Mouse (Mus musculus): ENCODE measurements around the gene Fcor. TPM values are rescaled to one million over a fixed set of nuclear protein-coding genes. Genes with fewer than 3 reads are reported as not detected.

The Fcor gene
- polyA plus RNA-seq (2017; shearing (Covaris generic)), result not detected

GRCm38 (mm10) chr8:3671980-3672491 lies at the start of gene Fcor:
Gene Fcor, minus strand, starts transcription at chr8:3672362.

DNA sequence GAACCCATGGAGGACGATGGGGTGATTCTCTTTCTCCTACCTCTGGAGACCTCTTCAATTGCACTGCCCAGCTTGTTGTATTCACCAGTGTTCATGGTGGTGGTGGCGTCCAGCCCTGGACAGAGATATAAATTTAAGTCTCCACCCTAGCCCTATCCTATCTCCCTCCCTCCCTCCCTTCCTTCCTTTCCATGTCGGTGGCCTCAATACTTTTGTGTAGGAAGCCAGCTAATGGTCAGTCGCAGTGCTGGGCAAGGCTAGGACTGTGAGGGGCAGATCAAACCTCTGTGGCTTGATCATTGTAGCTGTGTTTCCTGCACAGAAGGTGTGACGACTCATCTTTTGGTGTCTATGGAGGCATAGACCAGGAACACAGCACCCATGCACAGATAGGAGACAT lies 48.4 kb upstream of the Fcor start, which contains the start of gene Clec4g:
Clec4g (minus strand) TSS at position 101 of the 400 bp plus-strand sequence.

GRCm38 (mm10) chr8:3694121-3694520 lies 22.0 kb upstream of the Fcor start, which contains the start of gene Fcer2a:
Gene Fcer2a, minus strand, starts transcription at chr8:3694175.

GRCm38 (mm10) chr8:3676131-3676992 lies 4.2 kb upstream of the Fcor start, which contains the start of gene Trappc5:
Gene Trappc5, plus strand, starts transcription at chr8:3676299.

DNA sequence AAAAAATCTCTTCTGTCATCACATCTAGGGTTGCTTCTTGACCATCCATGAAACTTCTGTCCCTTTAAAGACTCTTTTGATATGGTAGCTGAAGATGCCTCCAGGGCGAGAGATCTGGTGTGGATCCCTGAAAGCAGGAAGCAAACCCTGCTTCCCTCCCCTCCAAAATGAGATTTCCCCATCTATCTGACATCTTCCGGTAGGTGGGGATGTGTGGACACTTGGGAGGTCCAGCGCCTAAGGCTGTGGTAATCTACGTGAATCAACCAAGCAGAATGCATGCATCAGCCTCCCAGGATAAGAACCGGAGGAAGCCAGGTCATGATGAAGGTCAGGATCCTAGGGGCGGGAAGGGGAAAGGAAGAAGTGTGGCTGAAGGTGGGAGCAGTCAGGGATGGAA lies 6.7 kb downstream of the Fcor start, which contains the start of gene Mcemp1:
Mcemp1 (plus strand) TSS at position 248 of the 400 bp plus-strand sequence.

DNA sequence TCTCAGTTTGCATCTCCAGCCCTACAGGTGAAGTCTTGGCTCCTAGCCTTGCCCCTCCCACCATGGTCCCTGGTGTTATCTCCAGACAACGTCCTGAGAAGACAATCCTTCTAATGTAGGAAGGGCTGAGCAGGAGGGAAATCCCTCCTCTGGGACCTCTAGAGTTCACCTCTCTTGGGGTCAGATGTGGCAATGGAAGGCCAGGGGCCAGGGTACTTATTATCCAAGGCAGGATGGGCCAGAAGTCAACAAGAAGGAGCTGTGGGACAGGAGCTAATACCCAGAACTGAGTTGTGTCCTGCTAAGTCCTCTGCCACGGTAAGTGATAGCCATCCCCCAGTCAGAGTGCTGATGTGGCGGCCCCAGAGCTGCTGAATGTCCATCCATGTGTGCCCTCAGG lies 16.6 kb downstream of the Fcor start, which contains the start of gene Retn:
Retn (plus strand) TSS at position 245 of the 400 bp plus-strand sequence.

DNA sequence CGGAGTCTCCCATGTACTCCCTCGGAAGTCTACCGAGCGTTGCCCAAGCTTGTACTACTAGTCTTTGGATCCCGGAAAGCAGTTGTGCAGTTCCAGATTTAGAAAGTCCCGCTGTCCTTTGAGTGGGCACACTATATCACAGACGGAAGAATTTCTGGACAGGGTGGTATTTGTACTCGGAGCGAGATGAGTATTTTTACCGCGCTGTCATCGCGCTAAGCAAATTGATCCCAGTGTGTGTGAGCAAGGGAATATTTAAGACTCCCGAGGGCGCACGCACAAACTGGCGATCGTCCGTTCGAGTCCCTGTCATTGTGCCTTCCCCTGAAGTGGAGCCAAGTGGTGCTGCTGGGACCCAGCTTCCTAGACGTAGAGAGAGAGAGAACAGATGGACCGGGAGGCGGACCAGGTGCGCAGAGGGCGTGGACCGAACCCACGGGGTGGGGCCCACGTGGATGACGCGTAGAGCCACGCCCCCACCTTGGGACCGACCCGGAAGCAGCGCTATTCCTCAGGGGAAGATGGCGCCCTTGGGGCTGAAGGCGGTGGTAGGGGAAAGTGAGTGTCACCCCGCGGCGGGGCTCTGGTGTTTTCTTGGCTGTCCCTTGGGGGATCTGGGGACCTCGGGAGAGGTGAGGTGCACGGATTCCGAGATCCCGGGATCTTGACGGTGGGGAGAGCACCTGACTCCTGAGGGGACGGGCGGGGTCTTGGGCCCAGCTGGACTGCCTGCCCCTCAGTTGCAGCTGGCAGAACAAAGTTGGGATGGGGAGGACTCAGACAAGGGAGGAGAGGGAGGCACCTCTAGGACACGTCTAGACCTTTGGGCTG lies 41.3 kb downstream of the Fcor start, which contains the start of gene Stxbp2:
Stxbp2 (plus strand) TSS at position 309 of the 831 bp plus-strand sequence.

GRCm38 (mm10) chr8:3625445-3625844 lies 46.7 kb downstream of the Fcor start, which contains the start of gene Pcp2:
Gene Pcp2, minus strand, starts transcription at chr8:3625545.

DNA sequence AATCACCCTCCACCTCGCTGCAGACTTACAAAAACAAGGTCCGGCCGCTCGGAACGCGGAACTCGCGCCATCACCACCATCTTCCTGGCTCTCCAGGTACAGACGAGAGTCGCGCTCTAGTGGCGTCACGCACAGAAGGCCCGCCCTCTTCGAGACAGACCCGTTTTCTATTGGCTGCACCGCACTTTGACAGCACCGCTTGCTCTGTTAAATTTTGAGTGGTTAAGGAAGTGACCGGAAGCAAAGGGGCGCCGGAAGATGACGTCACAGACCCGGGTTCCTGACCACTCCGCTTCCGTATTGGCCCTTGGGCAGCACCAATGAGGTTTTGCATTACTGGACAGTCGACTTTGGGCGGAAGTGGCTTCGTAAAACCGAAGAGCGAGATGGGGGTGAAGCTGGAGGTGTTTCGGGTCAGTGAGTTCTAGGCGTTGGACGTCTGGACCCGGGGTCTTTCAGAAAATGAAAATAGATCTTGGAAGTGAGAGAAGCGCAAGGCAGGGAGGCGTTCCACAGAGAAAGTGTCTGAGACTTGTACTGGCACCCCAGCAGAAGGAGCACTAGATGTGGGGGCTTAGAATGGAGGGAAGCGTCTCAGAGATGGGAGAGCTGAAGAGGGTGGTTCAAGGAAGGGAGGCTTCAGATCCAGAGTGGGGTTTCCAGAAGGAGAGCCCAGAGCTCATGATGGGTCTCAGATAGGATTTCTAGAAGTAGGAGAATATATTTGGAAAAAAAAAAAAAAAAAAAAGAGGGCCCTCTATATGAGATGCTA lies 50.8 kb downstream of the Fcor start, which contains the start of the genes Xab2 and Pet100:
Xab2 (minus strand) TSS at position 118 of the 772 bp plus-strand sequence.
Pet100 (plus strand) TSS at position 350 of the 772 bp plus-strand sequence.

Other genes starting within 250 kb of the Fcor start
- 6.5 TPM for gene Pex11g, start 204.7 kb downstream of the Fcor start, polyA plus RNA-seq (2017; shearing (Covaris generic))
- gene Tex45, start 201.5 kb downstream of the Fcor start, polyA plus RNA-seq (2017; shearing (Covaris generic)), result not detected
- gene Zfp358, start 179.2 kb downstream of the Fcor start, polyA plus RNA-seq (2017; shearing (Covaris generic)), result 3.1 TPM
- 20.7 TPM for gene Mcoln1, start 171.9 kb downstream of the Fcor start, polyA plus RNA-seq (2017; shearing (Covaris generic))
- gene Pnpla6, start 157.0 kb downstream of the Fcor start, polyA plus RNA-seq (2017; shearing (Covaris generic)), result 55.6 TPM
- not detected for gene C330021F23Rik, start 104.4 kb downstream of the Fcor start, polyA plus RNA-seq (2017; shearing (Covaris generic))
- gene Camsap3, start 85.1 kb downstream of the Fcor start, polyA plus RNA-seq (2017; shearing (Covaris generic)), result 0.06 TPM
- gene Xab2, start 51.0 kb downstream of the Fcor start, polyA plus RNA-seq (2017; shearing (Covaris generic)), result 139 TPM
- 142 TPM for gene Pet100, start 50.8 kb downstream of the Fcor start, polyA plus RNA-seq (2017; shearing (Covaris generic))
- not detected for gene Pcp2, start 46.8 kb downstream of the Fcor start, polyA plus RNA-seq (2017; shearing (Covaris generic))
- gene Stxbp2, start 41.4 kb downstream of the Fcor start, polyA plus RNA-seq (2017; shearing (Covaris generic)), result 252 TPM
- not detected for gene Retn, start 16.6 kb downstream of the Fcor start, polyA plus RNA-seq (2017; shearing (Covaris generic))
- not detected for gene Mcemp1, start 6.6 kb downstream of the Fcor start, polyA plus RNA-seq (2017; shearing (Covaris generic))
- gene Trappc5, start 3.9 kb upstream of the Fcor start, polyA plus RNA-seq (2017; shearing (Covaris generic)), result 38.9 TPM
- gene Fcer2a, start 21.8 kb upstream of the Fcor start, polyA plus RNA-seq (2017; shearing (Covaris generic)), result 1.1 TPM
- gene Clec4g, start 48.3 kb upstream of the Fcor start, polyA plus RNA-seq (2017; shearing (Covaris generic)), result not detected
- gene Cd209a, start 76.6 kb upstream of the Fcor start, polyA plus RNA-seq (2017; shearing (Covaris generic)), result 0.43 TPM
- gene Cd209e, start 181.9 kb upstream of the Fcor start, polyA plus RNA-seq (2017; shearing (Covaris generic)), result not detected
- not detected for gene Cd209d, start 206.2 kb upstream of the Fcor start, polyA plus RNA-seq (2017; shearing (Covaris generic))

All from CD4-positive, CD25-positive, alpha-beta regulatory T cell, adult 9 weeks (primary cell).